Mouse (Mus musculus) kidney, adult 2 months (tissue): ENCODE results near the gene Rnf144a.

ENCODE experiments used
- CTCF ChIP-seq: fragments of 200-500 bp; conservative IDR thresholded peaks from 2 replicates; pipeline ENCODE4 v1.5.1; 2011; ENCODE audit warnings: low read depth, mild to moderate bottlenecking, control low read depth, low read length, moderate library complexity, mixed read lengths; ENCODE audit not compliant: insufficient read depth, insufficient read length
- POLR2A ChIP-seq: fragments of 200-500 bp; IDR thresholded peaks from one replicate; pipeline ENCODE4 v1.6.1; 2011; ENCODE audit warnings: low read depth, low read length, control low read depth

- TF ChIP-seq CTCF, result no peak
- no peak for TF ChIP-seq POLR2A
Observed at GRCm38 (mm10) chr12:26398597-26398996, 16.5 kb downstream of the Rnf144a start.
